Mouse (Mus musculus) spleen, postnatal 10 days (tissue): ENCODE results near the gene Gm4869.
"Not testable (repeated sequence)": the region's sequence is repeated elsewhere in the genome, so short reads cannot be mapped to it uniquely, and the experiment has no call there.

Experiments
- DNase-seq, 2 experiments: peaks; one replicate each; pipeline ENCODE4 v3.0.0; 2021 to 2022; ENCODE audit warnings: low spot score in 2 of 2

The Gm4869 gene

DNA sequence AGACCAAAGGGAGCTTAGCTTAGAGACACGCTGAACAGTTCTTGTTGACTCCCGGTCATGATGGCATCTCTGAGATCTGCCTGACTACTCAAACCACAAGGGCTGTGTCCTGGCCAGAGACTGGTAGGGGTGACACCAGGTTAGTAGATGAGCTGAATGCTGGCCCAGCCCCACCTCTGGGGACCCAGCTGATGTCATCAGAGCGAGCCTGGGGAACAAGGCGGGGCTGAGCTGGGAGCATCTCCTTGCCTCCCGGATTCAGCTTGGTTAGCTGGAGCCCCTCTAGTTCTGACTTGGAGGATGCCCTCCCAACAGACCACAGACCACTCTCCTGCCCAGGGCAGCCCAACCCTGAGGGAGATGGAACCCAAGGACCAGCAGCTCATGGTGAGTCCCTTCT lies at the start of gene Gm4869:
Gene Gm4869 (plus strand): TSS at position 301 of the 400 bp plus-strand sequence.
- no peak for DNase-seq

DNA sequence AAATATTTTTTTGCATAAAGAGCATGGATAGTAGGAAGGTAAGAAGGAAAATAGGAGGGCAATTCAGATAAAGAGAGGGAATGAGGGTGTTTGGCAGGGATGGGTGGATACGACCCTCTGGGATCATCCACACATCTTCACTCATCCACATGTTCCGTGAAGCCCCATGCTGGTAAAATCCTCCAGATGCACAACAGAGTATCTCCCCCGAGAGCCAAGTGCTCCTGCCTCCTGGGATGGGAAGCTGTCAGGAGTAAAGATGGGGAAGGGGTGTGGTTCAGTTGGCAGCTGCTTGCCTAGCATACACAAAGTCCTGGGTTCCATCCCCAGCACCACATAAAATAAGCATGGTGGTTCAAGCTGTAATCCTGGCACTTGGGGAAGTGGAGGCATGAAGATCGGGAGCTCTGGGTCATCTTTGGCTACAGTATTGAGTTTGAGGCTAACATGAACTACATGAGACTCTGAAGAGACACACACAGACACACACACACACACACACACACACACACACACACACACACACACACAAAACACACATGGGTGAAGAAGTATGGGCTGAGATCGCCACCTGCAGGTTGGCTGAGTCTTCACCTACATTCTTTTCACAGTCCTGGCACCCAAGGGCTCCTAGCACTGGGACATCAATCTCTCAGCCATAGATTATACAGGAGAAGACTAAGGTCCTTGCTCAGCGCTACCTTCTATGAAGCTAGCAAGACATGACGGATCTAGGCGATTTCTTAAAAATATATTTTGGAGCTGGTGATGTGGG lies 49.1 kb upstream of the Gm4869 start:
- peak in 1 of 2 experiments; percentile 63 for DNase-seq

DNA sequence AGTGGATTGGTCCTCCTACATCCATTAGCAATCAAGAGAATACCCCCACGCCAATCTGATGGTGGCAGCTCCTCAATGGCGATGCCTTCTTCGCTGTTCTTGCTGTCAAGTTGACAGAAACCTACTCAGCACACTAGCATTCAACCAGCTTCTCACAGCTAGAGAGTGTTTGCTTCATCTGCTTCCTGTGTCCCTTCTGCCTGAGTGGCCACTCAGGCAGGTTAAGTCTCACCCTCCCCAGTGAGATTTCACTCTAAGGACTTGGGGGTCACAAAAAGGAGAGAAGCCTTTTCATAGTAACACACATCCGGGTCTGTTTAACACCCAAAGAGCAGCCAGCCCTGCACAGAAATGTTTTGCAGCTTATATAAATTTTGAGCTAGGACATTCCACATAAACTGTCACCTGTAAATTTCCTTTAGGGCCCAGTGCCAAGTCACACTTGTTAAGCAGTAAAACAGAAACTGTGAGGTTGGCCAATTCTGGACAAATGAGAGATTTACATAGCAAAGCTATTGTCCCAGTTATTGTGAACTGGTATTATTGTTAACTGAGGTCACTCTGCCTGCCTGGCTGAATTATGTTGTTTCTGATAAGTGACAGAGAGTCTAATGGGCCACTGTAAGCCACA lies 42.7 kb upstream of the Gm4869 start:
- no peak for DNase-seq

DNA sequence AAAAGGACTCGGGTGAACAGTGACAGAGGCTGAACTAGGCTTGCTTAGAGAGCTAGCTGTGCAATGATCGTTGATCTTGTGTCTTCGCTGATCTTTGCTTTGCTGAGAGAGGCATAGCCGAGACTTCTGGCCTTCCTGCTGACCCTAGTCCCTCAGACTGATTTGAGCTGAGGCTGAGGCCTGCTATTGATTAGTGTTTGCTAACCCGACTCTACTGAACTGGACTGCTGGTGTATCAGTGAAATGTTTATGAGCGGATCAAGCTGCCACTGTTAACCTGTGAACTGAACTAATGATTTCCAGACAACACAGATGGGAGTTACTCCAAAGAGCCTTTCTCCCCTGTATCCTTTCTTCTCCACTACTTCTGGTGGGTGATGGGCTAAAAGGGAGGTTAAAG lies 40.3 kb upstream of the Gm4869 start:
- no peak for DNase-seq

DNA sequence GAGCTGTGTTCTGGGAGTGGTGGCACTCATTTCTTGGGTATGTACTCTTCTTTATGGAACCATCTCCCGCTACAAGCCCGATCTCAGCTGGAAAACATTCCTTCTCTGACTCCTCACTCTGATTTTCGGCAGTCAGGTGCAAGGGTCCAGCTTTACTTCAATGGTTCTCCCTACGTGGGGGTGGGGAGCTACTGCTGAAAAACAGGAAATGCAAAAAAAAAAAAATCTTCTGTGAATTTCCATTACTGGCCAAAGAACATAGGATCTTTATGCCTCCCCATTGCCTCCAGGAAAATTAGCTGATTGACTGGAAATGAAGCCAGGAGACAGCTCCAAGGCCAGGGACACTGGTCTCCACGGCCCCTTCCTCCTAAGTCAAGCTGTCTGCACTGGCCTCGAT lies 38.8 kb upstream of the Gm4869 start:
- no peak for DNase-seq

DNA sequence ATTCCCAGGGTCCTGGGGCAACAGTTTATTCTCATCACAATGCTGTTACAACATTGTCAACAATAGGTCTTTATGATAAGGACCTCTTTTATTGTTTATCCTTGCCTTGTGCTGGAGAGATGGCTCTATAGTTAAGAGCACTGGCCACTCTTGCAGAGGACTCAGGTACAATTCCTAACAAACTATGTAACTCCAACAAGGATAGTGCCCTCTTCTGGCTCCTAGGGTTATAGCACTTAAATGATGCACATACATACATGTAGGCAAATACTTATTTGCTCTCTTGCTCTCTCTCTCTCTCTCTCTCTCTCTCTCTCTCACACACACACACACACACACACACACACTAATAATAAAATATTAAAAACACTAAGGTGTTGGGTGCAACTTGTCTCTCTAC lies 36.6 kb upstream of the Gm4869 start:
- no peak for DNase-seq

DNA sequence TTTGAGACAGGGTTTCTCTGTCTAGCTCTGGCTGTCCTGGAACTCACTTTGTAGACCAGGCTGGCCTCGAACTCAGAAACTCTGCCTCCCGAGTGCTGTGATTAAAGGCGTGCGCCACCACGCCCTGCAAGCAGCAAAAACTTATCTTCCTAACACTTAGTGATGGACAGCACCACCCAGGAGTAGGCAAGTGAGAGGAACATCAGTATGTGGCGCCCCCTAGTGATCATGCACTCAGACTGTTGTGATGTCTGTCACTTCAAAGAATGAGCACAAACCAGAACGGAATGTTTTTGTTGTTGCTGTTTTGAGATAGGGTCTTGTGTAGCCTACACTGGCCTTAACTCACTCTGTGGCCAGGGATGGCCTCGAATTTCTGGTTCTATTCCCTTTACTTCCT lies 34.1 kb upstream of the Gm4869 start:
- DNase-seq = peak; percentile 44 to 85

DNA sequence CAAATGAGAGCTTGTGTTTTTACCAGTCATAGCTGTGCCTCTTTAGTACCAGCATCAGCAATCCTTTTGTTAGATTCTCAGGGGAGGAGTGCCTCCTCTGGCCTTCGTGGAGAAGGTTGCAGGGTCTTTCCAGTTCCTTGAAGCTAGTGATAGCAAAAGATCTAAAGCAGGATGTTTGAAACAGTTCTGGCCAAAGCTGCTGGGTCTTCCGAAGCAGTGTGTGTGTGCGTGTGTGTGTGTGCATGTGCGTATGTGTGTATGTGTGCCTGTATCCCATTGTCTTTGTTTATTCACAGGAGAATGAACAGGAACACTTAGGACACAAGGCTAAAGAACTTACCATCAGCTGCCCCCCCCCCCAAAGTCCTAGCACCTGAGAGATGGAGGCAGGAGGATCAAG lies 30.8 kb upstream of the Gm4869 start:
- DNase-seq = no peak

DNA sequence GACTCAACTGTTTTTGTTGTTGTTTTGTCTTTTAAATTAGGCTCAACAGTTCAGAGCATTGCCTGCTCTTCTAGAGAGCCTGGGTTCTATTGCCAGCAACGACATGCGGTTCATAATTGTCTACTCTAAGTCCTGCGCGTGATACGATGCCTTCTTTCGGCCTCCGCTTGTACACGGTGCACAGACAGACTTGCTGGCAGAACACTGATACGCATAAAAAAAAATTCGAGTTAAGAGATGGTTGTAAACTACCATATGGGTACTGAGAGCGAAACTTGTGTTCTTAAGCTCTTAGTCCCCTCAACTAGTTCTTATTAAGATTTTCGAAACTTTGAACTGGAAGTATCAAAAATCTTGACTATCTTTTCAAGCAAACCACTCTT lies 27.3 kb upstream of the Gm4869 start:
- DNase-seq = no peak

DNA sequence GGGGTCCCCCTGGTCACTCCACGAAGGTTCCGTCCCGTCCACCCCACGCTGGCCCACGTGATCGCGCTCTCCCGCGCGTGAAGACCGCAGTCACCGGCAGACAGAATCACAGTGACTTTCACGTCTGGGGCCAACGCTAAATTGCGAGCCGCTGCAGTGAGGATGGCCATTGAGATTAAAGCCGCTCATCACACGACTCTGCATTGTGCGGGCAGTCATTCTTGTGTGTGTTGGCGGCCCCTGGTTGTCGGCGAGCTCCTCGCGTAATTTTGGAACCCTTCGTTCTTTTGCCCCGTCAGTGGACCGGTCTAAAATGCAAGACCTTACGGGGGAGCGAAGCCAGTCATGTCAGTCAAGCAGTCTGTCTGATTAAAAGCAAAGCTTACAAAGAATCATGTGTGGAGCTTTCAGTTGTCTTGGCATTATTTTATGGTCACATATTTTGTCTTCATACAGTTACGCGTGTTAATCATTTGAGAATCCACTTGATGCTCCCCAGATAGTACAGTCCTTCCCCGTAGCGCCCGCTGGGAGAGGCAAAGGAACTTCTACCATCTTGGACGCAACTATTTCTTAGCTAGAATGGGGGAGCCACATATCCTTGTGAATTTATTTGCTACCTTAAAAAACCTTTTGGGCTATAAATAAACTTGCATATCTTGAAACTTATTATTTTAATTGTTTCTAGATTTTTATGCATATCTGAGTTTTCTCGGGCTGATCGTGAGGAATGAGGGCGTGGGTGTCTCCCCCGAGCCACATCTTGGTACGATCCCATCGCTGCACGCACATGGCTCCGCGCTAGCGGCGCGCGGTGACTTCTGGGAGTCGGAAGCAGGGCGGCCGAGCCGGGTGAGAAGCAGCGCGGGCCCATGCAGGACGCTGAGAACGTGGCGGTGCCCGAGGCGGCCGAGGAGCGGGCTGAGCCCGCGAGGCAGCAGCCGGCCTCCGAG lies 26.7 kb upstream of the Gm4869 start, which contains the start of gene Eif3b:
Gene Eif3b (plus strand): TSS at position 840 of the 953 bp plus-strand sequence.
- peak; percentile 89 to 94 for DNase-seq

DNA sequence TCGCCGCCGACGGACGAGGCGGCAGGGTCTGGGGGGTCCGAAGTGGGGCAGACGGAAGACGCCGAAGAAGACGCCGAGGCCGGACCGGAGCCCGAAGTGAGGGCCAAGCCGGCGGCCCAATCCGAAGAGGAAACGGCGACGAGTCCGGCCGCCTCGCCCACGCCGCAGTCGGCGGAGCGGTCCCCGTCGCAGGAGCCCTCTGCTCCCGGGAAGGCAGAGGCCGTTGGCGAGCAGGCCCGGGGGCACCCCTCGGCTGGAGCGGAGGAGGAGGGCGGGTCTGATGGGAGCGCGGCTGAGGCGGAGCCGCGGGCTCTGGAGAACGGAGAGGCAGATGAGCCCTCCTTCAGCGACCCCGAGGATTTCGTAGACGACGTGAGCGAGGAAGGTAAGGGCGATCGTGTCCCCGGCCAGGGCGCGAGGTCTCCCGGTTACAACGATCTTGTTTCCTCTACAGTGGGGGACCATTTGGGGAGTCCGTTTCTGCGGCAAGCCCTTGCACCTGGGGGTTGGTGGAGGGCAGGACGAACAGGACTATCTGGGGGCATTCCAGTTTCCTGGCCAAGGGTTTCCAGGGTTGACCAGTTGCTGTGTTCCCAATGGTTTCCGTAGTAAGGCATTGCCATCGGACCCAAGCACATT lies 25.9 kb upstream of the Gm4869 start:
- DNase-seq = peak in 1 of 2 experiments; percentile 69

DNA sequence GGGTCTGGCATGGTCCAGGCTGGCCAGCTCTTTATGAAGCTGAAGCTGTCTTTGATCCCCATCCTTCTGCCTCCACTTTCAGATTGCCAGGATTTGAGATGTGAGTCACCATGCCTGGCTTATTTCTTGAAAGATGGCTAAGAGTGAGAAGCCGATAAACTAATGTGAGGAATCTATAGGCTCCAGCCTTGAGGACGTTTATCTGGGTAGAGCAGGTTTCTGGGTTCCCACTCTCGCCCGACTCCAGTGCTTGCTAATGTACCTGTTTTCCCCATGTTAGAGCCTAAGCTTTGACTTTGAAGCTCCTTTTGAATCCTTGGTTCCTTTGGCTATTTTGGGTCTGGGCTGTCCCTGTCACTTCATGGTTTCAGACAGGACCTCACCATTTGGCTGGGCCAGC lies 24.8 kb upstream of the Gm4869 start:
- DNase-seq = peak; percentile 22 to 45

DNA sequence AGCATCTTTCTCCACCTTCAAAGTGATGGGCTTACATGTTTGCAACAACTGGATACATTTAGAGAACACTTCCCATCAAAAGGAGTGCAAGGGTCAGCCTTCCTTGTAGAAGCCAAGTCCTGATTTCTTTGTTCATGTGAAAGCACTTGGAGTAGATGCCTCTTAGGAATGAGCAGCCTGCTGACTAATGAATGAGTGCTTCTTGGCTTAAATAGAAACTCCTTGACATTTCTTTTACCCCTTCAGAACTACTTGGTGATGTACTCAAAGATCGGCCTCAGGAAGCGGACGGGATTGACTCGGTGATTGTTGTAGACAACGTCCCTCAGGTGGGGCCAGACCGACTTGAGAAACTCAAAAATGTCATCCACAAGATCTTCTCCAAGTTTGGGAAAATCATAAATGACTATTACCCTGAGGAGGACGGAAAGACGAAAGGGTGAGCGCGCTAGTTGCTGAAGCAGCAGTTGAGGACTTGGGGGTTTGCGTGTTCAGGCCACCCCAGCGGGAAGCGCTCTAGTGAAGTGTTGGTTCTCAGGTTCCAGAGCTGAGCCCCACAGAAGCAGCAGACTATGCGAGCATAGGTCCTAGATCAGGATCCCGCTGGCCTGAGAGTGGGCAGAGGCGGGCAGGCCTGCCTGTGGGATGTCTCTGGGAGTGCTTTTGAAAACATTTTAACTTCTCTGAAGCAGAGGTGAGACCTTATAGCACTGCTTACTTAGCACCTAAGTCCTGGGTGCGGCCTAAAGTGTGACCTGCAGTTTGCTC lies 20.2 kb upstream of the Gm4869 start:
- no peak for DNase-seq

DNA sequence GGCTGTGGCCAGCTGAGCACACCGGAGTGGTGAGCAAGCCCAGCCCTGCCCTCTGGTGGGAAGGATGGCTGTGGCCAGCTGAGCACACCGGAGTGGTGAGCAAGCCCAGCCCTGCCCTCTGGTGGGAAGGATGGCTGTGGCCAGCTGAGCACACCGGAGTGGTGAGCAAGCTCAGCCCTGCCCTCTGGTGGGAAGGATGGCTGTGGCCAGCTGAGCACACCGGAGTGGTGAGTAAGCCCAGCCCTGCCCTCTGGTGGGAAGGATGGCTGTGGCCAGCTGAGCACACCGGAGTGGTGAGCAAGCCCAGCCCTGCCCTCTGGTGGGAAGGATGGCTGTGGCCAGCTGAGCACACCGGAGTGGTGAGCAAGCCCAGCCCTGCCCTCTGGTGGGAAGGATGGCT lies 6.3 kb upstream of the Gm4869 start:
- DNase-seq = not testable (repeated sequence)

DNA sequence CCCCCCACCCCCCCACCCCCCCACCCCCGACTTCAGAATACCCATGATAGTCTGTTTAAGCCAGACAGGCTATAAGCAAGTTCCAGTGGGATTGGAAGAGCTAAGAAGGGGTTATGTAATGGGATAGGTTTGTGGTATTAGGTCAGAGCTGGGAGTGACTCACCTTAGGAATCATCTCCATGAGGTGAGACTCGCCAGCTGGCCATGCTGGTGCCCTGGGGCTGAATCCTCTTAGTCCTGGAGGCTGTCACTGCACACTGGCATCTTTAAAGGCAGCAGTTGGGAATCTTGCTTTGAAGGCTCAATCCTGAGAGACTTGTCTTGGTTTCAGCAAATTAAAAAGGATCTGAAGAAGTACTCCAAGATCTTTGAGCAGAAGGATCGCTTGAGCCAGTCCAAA lies 4.0 kb upstream of the Gm4869 start:
- no peak for DNase-seq

DNA sequence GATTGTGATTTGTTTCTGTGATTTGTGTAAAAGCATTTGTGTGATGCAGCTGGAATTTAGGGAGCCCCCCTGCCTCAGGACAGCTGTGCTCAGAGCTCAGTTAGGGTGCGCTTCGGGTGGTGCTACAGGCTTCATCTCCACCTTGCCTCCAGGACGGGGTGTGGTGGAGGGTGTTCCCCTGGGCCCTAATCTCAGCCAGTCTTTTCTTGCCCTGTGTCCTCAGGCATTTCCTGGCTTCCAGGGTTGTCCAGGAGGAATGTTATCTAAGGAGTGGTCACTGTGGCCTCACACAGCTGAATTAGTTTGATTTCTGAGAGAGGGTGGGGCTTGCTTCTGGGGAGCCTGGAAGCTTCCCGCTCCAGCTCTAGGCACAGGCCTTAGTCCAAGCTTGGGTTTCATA lies 1.4 kb upstream of the Gm4869 start:
- no peak for DNase-seq

DNA sequence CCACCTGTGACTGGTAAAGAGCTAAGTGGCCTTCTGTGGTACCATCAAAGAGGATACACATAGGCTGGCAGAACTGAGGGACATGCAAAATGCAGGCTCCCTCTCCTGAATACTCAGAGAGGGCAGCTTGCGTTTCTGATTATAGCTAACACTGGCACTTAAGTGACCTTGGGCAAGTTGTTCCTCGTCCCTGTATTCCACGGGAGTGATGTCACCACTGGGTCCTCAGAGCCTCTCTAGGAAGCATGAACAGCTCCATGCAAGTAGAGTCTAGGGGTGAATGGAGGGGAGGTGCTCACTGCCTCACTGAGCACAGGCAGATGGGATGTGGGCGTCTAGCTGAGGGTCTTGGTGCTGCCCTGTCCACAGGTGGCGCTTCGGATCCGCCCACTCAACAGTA lies 609 bp downstream of the Gm4869 start:
- DNase-seq = no peak

DNA sequence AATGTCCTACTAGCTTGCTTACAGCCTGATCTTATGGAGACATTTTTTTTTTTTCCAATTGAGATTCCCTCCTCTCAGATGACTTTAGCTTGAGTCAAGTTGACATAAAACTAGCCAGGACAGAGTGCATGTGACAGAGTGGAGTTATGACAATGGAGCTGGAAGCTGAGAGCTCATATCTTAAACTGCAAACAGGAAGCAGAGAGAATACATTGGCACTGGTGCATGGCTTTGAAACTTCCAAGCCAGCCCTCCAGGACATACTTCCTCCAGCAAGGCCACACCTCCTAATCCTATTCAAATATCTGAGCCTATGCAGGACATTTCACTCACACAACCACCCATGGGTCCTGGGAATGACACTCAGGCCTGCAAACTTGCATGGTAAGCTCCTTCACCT lies 9.0 kb downstream of the Gm4869 start:
- DNase-seq = no peak

DNA sequence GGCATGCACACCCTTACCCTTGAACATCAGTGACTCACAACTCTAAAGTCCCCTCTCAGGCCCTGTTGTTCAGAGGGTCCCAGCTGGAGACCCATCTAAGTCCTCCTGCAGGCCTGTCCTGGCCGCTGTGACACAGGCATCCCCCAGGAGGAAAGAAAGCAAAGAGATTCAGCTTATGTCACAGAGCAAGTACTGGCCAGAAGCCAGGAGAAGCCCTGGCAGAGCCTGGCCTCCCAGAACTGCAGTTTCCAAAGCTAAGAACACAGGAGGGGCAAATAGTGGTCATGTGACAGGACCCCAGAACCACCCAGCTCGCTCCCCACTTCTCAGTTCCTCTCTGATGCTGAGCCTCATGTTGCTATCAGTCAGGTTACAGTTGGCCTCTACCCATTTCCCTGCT lies 10.0 kb downstream of the Gm4869 start:
- no peak for DNase-seq

DNA sequence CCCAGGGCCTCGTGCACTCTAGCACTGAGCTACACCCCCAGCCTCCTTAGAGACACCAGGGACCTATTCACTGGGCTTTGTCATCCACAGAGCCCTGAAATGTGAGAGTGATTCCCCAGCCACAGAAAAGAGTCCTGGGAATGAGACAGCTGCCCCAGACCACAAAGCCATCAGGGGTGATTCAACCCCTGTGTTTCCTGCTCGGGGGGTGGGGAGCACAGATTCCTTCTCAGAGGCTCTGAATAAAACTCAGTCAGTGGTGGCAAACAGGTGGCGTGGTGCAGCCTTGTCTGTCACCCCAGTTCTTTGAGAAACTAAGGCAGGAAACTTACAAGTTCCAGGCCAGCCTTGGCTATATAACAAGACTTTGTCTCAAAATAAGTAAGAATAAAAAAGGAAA lies 16.0 kb downstream of the Gm4869 start:
- DNase-seq = no peak

DNA sequence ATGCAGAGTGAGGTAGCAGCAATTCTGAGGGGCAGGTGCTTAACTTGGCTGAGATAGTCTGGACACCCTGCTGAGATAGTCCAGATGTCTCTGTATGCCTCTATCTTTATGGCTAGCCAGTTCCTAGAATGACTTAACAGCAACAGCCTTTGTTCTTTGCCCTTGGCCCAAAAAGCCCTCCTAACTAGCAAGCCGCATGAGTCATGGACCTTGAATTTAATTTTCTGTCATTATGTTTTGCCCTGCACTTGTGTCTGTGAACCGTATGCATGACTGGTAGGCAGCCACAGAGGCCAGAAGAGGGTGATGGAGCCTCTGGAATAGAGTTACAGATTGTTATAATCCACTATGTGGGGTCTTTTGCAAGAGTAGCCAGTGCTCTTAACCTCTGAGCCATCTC lies 17.7 kb downstream of the Gm4869 start:
- DNase-seq = not testable (repeated sequence)
